Mouse (Mus musculus) urinary bladder, adult 18-20 months (tissue): Measurements from ENCODE around the gene Ddb2.

Source experiments
- DNase-seq, 2 experiments: peaks; one replicate each; pipeline ENCODE4 v3.0.0; 2022; ENCODE audit warnings: low spot score in 2 of 2, mixed read lengths in 2 of 2

Gene Ddb2

DNA sequence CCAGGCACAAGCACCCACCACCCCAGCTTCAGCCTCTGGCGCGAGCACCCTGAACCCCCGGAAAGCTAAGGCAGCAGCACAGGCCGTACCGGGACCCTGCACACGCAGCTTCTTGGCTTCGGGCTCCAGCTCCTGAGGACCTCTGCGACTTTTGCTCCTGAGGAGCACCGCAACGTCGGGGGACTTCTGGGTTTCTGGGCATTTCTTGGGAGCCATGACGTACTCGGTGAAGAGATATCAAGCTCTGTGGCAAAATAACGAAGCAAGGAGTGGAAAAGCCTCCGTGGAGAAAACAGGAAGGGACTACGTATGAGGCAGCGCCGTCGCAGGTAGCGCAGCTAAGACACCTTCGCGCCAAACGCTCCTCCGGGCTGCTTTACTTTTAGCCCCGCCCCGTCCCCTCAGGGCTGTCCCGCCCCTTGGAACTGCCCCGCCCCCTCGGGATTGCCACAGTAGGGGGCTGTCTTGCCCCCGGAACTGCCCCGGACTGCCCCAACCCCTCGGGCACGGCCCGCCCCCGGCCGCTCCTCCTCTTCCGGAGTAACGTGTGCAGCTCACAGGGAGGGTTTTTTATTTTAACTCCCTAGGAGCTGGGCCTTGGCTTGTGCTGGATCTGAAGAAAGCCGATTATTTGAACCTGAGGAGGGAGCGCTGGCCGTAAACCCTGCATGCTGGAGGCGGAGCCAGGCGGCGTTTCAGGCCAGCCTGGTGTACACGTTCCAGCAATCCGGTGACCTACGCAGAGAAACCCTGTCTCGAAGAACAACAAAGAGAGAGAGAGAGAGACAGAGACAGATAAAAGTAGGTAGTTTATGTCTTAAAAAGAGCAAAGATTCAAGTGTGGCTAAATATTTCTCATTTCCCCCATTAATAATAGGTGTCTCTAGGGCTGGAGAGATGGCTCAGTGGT lies at the start of gene Ddb2:
Gene Ddb2 (minus strand): TSS at position 382 of the 910 bp plus-strand sequence.
- DNase-seq, result peak; percentile 69 to 91

DNA sequence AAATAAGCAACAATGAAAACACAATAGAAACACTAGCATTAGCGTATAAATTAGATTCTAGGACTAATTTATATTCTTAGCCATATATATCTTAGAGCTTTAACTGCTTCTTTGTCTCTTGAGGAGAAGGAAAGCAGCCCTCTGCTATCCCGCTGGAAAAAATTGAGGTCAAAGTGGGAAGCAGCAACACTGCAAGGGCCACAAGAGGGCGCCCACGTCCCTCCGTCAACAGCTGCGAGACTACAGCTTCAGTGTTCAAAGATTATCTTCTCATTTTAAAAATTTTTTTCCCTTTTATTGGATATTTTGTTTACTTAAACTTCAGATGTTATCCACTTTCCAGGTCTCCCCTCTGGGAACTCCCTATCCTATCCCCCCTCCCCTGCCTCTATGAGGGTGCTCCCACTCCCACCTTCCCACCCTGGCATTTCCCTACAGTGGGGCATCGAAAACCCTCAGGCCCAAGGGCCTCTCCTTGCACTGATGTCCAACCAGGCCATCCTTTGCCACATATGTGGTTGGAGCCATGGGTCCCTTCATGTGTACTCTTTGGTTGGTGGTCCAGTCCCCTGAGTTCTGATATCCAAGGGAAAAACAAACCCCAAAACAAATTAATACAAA lies 49.2 kb upstream of the Ddb2 start:
- DNase-seq, result peak; percentile 62 to 66

DNA sequence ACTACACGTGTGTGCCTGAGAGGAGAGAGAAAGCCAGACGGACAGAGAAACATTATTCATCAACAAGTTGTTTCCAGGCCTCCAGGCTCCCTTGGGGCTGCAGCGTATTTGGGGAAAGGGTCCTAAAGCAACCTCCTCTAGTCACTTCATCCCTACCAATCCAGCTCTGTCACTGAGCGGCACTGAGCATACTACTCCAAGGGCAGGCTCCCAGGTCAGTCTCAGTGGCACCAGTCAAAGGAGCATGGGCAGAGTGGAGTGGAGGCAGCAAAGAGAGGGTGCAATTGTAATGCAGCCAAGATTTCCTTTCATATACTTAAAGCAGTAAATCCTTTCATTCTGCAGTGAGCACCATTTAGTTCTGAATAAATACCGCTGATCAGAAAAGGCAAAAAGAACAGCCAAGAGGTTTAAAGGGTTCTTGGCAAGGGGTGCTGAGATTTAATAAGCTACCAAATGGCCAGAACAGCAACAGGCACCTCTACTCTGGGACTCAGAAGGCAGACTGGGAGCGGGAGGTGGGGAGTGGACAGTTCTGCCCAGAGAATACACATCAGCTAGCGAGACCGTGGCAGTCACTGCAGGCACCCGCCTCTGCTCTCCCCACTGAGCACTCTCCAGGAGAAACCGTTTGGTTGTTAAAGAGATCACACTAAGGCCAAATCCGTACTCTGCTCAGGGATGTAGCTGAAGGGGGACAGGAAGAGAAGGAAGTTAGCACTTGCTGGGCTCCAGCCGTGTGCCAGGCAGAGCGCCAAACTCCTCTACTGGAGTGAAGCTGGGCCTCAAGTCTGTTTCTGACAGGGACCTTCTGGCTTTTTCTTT lies 47.8 kb upstream of the Ddb2 start:
- no peak for DNase-seq

DNA sequence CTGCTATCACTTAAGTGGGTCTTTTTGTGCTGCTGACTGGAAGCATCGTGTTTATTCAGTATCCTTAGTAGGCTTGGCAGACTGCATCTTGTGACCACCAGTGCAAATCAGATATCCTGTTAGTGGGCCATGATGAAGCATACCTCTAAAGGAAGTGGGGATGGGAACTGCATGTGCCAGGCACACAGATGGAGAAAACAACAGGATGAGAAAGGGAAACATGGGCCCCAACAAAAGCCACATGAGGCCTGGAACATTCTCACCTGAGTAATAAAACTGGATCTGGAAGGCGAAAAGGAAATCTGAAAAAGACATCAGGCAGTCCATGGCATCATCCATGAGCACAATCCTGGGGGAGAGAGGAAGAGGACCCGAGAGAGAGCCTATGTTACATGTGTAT lies 47.2 kb upstream of the Ddb2 start:
- no peak for DNase-seq

DNA sequence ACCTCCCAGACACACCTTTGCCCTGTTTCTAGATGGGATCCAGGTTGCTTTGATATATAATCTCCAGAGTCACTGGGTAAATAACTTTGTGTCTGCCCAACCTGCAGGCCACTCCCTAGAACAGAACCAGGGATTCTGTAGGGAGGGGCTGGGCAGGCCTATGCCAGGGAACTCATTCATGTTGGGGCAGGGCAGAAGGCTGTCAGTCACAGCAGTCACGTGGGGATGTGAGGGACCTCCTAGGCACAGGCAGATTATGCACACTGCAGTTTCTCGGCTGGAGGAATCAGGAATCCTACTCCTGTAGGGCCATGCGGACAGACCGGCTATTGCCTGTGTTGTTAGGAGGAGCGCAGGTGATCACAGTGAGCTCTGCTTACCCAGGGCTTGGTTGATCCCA lies 44.6 kb upstream of the Ddb2 start:
- DNase-seq, result peak; percentile 56 to 74

DNA sequence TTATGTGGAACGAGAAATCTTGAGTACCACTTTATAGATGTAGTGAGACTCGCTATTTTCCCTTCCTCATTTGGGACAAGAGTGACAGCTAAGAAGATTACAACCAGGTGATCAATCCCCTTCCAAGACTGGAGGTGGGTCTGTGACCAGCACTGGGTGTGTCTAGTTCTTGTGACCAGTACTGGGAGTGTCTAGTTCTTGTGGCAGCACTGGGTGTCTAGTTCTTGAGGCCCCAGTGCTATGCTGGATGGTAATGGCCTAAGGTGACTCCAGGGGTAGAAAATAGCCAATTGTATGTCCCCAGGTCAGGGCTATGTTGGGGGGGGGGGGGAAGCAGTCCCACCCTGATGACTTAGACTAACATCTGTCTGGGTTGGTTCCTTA lies 42.6 kb upstream of the Ddb2 start:
- DNase-seq, result no peak

DNA sequence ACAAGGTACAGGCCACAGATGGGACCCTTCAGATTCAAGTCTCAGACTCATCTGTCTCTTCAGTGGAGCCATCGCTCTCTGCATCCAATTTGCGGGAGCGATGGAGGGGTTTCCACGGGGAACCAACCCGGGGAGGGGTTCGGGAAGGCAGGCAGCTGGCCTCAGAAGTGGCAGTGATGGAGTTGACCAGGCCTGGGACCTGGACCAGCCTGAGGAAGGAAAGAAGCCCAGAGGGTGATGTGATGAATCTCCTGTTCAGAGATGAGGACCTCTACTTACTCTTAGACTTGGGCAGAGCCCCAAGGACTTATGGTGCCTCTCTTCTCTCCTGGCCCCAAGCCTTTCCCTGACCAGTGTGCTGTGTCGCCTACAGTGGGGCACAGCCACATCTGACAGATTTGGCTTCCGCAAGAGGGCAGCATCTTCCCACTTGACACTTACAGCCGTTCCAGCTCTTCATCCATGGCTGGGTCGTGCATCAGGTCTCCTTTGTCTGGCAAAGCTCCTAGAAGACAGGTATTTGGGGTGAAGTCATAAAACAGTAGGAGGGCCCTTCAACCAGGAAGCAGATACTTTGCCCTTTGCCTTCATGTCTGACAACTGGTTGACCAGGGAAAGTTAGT lies 42.1 kb upstream of the Ddb2 start:
- DNase-seq, result no peak

DNA sequence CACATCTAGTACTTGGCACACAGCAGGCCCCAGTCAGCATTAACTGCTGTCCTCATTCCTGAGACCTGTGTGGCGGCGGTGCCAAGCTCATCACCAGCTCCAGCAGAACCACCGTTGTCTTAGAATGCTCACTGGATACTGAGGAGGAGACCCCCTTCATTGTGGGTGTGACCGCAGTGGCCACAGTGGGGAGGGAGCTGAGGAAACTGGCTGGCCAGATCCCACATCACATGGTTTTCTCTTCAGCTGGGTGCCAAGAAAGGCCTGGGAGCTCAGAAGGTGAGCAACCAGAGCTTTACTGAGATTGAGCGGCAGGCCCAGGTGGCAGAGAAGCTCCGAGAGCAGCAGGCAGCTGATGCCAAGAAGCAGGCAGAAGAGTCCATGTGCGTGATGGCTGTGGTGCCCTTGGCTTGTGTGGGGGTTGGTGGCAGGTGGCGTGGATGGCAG lies 32.9 kb upstream of the Ddb2 start:
- no peak for DNase-seq

DNA sequence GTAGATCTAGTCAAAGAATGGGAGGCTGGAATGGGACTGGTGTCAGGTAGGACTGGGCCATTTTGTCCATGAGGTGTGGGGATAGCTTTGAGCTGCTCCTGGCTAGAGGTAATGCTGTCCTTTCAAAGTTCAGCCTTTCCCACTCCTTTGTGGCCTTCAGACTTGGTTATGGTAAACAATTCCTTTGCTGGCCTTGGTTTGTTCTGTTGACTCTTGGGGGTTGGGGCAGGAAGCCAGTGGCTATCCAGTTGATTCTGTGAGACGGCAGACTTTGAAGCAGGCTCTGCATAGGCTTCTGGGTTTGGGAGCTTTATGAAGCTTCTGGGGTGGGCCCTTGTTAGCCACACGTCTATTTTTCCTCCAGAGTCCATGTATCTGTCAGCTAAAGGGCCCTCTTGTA lies 31.9 kb upstream of the Ddb2 start:
- no peak for DNase-seq

DNA sequence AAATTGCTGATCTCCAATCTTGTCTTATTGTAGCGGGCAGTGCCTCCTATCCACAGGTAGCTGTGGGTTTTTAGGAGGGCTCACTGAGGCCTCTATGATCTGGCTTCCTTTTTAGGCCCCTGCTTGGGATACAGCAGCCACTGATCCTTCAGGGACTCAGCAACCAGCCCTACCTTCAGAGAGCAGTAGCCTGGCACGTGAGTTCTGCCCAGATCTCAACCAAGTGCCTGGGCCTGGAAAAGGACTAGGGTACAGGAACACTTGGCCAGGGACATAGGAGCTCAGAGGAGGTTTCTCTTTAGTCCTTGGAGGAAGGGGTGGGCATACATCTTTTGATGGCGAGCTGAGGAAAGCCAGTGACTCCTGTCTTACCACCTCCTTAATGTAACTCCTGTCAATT lies 31.3 kb upstream of the Ddb2 start:
- no peak for DNase-seq

DNA sequence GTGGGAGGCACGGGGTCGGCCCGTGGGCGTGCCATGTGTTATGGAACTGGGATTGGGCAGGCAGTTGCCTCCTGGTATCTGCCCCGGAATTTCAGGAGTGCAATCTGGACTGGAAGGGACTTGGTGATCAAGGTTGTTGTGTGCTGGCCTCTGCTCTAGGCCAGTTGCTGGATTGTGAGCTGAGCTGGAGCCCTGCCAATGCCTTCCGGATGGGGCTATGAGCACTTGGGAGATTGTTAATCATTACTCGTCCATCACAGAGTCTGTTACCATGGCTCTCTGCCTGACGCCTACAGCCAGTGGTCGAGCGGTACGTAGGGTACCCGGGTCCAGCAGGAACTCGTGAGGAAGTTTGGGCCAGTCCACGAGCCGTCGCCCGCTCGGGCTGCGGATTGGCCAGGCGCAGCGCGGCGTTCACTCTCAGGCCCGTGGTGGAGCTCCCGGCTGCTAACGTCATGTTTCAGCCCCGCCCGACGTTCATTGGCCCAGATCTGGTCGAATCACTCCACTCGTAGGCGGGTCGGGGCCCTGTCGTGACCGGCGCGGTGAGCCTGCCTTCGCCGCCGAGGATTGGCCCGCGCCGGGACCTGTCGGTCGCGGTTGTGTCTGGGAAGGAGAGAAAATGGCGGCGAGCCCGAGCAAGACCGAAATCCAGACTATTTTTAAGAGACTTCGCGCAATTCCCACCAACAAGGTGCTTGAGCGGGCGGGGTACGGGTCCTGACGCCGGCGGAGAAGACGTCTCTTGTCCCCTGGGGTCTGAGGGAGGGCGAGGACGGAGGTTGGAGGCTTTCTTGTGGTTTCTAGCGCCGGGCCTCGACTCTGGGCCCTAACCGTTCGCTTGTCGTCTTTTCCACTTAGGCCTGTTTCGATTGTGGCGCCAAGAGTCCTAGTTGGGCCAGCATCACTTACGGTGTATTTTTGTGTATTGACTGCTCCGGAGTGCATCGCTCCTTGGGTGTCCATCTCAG lies 28.2 kb upstream of the Ddb2 start, which contains the start of gene Arfgap2:
Gene Arfgap2 (plus strand): TSS at position 264 of the 971 bp plus-strand sequence.
- DNase-seq, result peak; percentile 94 to 98

DNA sequence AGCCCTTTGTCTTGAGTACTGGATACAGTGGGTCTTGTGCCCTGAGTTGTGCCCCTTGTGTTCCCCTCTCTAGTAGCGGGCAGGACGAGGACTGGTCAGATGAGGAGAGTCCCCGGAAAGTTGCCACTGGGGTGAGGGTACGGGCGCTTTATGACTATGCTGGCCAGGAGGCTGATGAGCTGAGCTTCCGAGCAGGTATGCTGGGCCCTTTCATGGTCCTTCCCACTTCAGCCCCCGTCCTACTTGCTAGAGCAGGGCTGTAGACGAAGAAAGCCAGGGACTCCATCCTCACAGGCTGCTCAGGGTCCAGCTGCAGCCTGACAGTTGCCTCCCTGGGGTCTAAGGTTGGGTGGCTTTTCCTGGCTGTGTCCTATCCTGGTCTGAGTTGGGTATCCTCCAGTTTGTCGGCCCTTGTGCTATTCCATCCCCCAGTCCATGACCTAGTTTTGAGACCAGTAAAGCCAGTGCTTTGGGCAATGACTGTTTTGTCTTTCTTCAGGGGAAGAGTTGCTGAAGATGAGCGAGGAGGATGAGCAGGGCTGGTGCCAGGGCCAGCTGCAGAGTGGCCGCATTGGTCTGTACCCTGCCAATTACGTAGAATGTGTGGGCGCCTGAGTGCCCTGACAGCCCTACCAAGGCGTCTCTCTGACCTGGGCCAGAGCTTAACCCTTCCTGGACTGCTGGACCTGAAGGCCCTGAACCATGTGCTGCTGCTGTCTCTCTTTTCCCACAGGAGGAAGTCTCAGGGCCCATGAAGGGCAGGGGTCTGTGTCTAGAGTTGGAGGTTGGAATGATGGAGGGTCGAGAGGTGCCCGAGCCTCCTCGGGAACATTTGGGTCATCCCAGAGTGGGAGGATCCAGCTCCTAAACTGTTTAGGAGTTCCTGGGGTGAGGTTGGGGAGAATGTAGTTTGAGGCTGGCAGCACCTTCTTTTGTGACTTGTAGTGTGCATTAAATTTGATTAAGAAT lies 27.2 kb upstream of the Ddb2 start:
- no peak for DNase-seq

DNA sequence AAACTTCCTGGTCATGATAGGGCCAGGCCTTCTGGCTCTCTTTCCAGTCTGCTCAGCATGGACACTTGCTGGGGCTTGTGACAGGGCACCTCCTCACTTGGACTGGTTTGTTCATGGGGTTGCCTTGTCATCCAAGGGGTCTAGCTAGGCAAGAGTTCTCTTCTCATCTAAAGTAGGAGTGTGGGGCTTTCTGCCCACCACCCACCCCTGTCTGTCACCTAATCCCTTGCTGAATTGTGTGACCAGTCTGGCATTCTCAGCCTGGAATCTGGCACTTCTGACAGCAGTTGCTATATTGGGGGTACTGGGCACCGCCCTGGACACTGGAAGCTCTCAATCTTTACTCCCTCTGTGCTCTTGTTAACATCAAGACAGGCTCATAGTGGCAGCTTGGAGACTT lies 22.7 kb upstream of the Ddb2 start:
- DNase-seq, result no peak

DNA sequence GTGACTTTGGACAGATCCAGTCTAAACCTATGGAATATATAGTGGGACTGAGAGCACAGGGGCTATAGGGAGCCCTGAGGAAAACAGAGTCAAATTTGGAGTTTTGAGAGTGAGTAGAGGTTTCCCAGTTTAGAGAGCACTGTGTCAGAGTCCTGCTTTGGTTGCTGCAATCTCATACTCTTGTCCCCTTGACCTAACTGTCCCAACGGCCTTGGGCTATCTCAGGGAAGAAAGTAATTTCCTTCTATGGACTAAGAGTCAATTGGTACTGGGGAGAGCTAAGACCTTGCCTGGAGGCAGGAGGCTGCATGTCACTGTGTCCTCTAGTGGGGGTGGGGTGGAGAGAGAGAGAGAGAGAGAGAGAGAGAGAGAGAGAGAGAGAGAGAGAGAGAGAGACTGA lies 22.0 kb upstream of the Ddb2 start:
- no peak for DNase-seq

DNA sequence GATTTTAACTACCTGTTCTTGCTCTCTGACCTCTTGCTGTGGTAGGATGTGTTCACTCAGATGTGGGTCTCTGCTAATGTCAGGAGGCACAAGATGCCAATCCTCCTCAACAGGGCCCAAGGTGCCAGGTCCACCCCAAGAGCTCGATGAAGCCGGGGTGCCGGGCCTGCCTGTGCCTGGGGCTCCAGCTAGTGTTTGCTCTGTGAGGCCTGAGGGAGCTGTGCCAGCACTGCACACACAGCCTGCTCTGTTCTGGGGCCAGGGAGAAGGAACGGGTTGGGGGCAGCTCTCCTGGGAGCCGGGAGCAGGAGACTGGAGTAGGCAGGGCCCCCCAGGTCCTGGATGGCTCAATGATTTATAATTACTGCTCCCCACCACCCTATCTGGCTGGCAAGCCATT lies 21.3 kb upstream of the Ddb2 start:
- no peak for DNase-seq

DNA sequence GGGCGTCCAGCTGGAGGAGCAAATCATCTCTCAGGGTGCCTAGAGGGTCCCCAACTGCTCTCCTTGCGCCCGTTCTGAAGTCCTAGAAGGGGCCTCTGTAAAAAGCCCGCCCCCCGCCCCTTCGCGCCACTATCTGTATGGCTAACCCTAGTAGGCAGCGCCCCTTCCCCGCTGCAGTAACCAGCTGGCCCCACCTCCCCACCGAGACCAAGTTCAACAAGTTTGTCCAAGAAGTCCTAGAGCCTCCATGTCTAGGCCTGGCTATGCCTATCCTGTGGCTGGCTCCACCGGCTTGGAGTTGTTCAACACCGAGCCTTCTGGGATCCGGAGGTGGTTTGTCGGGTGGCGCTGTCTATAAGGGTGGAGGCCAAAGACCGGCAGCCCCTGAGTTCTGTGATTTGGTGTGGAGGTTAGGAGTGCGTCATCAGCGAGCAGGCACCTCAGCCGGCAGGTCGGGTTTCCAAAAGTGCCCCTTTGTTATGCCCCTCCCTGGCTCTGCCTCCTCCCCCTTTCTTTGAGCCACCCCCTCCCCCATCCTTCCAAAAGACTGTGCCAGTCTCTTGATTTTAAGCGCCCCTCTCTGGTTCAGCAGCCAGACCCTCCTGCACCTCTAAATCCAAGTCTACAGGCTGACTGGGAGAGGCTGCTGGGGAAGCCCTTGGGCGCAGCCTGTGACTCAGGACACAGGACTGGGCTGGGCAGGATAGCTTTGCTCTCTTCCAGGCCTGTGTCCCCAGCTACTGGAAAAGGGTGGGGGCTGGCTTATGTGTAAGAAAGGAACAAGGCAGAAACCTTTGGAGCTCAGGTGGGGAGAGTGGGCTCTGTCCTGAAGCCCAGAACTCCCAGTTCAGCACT lies 20.6 kb upstream of the Ddb2 start:
- peak; percentile 33 to 60 for DNase-seq

DNA sequence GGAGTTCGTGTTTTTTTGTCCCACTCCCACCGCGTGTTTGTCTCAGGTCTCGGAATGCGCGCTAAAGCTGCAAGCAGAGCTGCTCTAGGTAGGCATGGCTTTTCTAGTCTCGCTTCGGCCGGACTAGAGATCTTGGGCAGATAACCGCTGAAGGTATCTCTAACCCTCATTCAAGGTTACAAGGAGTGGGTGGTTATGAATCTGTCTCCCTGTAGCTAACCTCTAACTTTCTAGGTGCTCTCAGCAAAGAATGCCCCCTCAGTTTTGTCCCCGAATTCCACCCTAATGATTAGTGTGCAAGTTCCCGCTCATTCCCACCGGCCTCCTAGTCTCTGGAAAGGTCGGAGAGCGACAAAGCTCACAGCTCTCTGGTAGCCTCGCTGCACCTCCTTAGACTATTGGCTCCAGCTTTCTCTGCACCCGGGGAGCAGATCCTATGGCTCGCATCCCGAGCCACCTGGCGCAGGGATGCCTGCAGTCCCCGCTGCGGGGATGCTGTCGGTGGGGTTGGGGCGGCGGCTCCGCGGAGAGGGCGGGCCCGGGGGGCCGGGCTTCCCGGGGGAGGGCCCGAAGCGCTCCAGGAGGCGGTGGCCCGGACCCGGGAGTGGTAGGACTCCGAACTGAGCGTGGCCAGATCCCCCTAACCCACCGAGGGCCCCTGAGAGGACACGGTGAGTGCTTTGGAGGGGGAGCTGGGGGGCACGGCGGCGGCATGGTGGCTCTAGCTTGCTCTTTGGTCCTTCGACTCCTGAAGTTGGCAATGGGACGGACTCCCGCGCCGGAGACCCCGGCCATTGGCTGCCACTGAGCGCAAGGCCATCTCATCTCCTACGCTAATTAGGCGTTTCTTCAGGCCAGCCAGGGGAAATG lies 19.7 kb upstream of the Ddb2 start:
- peak; percentile 42 to 77 for DNase-seq
